Mouse (Mus musculus): ENCODE results near the gene Gsta2.
"Not testable (repeated sequence)": the region's sequence is repeated elsewhere in the genome, so short reads cannot be mapped to it uniquely, and the experiment has no call there.

Gsta2 gene

DNA sequence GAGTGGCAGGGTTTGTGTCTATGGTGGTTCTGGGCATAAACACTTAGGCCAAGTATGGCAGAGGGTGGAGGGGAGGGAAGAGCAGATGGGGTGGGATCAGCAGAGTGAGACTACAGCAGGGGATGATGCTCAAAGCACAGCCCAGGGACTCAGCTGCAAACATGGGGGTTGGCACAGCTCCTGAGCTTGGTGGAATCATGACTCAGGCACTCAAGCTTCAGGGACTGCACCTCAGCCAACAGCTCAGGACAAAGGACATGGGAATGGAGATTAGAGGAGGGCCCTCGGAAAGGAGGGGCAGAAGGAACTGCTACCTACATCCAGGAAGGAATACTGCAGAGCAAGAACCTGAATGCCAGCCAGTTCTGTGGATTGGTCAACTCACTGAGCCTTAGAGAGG lies 56.4 kb downstream of the Gsta2 start:
- DNase-seq (ENCODE audit: low read depth, low spot score), result not testable (repeated sequence)

- DNase-seq (ENCODE audit: low read depth, low spot score), result no peak
These were observed 57.4 kb downstream of the Gsta2 start for GRCm38 (mm10) chr9:78298232-78298631.

GRCm38 (mm10) chr9:78296089-78296488 lies 59.5 kb downstream of the Gsta2 start:
- DNase-seq (ENCODE audit: low read depth, low spot score), result peak; percentile 64

- DNase-seq (ENCODE audit: low read depth, low spot score), result not testable (repeated sequence)
These were observed 60.8 kb downstream of the Gsta2 start for GRCm38 (mm10) chr9:78294781-78295180.

GRCm38 (mm10) chr9:78293683-78294082 lies 61.9 kb downstream of the Gsta2 start:
- not testable (repeated sequence) for DNase-seq (ENCODE audit: low read depth, low spot score)

GRCm38 (mm10) chr9:78292462-78292861 lies 63.1 kb downstream of the Gsta2 start:
- DNase-seq (ENCODE audit: low read depth, low spot score), result not testable (repeated sequence)

- DNase-seq (ENCODE audit: low read depth, low spot score), result not testable (repeated sequence)
These were observed 65.9 kb downstream of the Gsta2 start, which contains the start of gene Gm10639 for GRCm38 (mm10) chr9:78289723-78290122. TSS of gene Gm10639 (plus strand) at chr9:78289923.

- not testable (repeated sequence) for DNase-seq (ENCODE audit: low read depth, low spot score)
These were observed 66.5 kb downstream of the Gsta2 start for GRCm38 (mm10) chr9:78289063-78289462.

DNA sequence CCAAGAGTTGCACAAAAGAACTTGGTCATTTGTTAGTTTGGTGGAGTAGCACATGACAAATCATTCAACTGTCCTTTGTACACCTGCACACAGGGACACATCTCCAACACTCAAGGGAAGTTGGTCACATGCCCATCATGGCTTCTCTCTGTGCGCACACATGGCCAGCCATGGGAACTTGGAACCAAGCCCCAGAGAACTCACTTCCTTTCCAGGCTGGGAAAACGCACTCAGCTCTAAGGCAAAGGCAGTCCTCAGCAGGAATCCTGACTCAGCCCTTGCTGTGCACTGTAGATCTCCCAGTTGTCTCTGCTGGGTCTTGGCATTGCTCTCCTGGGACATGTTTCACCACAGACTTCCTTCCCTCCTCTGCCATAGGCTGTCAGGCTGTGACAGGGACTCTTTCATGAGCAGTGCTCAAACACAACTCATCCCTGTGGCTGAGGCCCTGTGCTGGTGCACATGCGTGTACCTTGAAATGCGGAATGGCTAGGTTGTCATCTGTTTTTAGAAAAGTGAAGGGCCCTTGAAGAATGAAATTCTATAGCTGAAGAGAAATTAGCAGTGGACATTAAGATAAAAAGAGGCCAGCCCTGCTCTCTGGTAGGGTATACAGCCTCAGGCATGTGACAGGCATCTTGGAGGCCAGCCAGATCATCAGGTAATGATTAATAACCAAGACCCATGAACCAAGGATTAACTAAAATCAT lies 73.4 kb downstream of the Gsta2 start:
- DNase-seq (ENCODE audit: low read depth, low spot score), result not testable (repeated sequence)
